Mouse (Mus musculus): ENCODE measurements around the gene Dstyk.

Dstyk gene

GRCm38 (mm10) chr1:132417319-132418251, at the start of gene Dstyk:
TSS of gene Dstyk (plus strand) at chr1:132417555.
- DNase-seq (ENCODE audit: low read depth, low spot score), result peak; percentile 98

GRCm38 (mm10) chr1:132367692-132368506, 49.5 kb upstream of the Dstyk start:
- peak; percentile 95 for DNase-seq (ENCODE audit: low read depth, low spot score)

- peak; percentile 36 for DNase-seq (ENCODE audit: low read depth, low spot score)
Observed at GRCm38 (mm10) chr1:132370681-132371173, 46.6 kb upstream of the Dstyk start.

GRCm38 (mm10) chr1:132371298-132372081, 45.9 kb upstream of the Dstyk start:
- peak; percentile 45 for DNase-seq (ENCODE audit: low read depth, low spot score)

- peak; percentile 59 for DNase-seq (ENCODE audit: low read depth, low spot score)
Observed at GRCm38 (mm10) chr1:132372354-132372753, 45.0 kb upstream of the Dstyk start.

GRCm38 (mm10) chr1:132372896-132373534, 44.3 kb upstream of the Dstyk start:
- no peak for DNase-seq (ENCODE audit: low read depth, low spot score)

GRCm38 (mm10) chr1:132374140-132374872, 43.0 kb upstream of the Dstyk start:
- no peak for DNase-seq (ENCODE audit: low read depth, low spot score)

GRCm38 (mm10) chr1:132374873-132375244, 42.5 kb upstream of the Dstyk start:
- DNase-seq (ENCODE audit: low read depth, low spot score), result no peak

- DNase-seq (ENCODE audit: low read depth, low spot score), result peak; percentile 90
Observed at GRCm38 (mm10) chr1:132375256-132375655, 42.1 kb upstream of the Dstyk start.

- peak; percentile 71 for DNase-seq (ENCODE audit: low read depth, low spot score)
Observed at GRCm38 (mm10) chr1:132376211-132377054, 40.9 kb upstream of the Dstyk start.

- no peak for DNase-seq (ENCODE audit: low read depth, low spot score)
Observed at GRCm38 (mm10) chr1:132377055-132377365, 40.3 kb upstream of the Dstyk start.

- no peak for DNase-seq (ENCODE audit: low read depth, low spot score)
Observed at GRCm38 (mm10) chr1:132377811-132378210, 39.5 kb upstream of the Dstyk start.

GRCm38 (mm10) chr1:132380550-132381100, 36.7 kb upstream of the Dstyk start:
- no peak for DNase-seq (ENCODE audit: low read depth, low spot score)

- DNase-seq (ENCODE audit: low read depth, low spot score), result peak; percentile 82
Observed at GRCm38 (mm10) chr1:132381929-132382328, 35.4 kb upstream of the Dstyk start.

- peak; percentile 91 for DNase-seq (ENCODE audit: low read depth, low spot score)
Observed at GRCm38 (mm10) chr1:132384001-132384554, 33.3 kb upstream of the Dstyk start.

- DNase-seq (ENCODE audit: low read depth, low spot score), result no peak
Observed at GRCm38 (mm10) chr1:132385266-132385665, 32.1 kb upstream of the Dstyk start.

- peak; percentile 67 for DNase-seq (ENCODE audit: low read depth, low spot score)
Observed at GRCm38 (mm10) chr1:132385711-132386110, 31.6 kb upstream of the Dstyk start.

- DNase-seq (ENCODE audit: low read depth, low spot score), result peak; percentile 87
Observed at GRCm38 (mm10) chr1:132386266-132386665, 31.1 kb upstream of the Dstyk start.

- DNase-seq (ENCODE audit: low read depth, low spot score), result peak; percentile 92
Observed at GRCm38 (mm10) chr1:132387943-132388342, 29.4 kb upstream of the Dstyk start.

Measured in brain, adult 2 months (tissue).